Mouse (Mus musculus) B cell, adult 2 months (primary cell): ENCODE measurements at regions not wholly inside any gene's neighbourhood (a gene's known extent, or its start where the extent isn't known, plus 50 kb on each side); places are given as distances from the start of the nearest gene placed in this dataset.

Source experiments
- DNase-seq, 2 experiments: peaks; one replicate each; pipeline ENCODE4 v3.0.0; 2022

GRCm38 (mm10) chr4:47630427-47630826 lies 156.0 kb downstream of the Sec61b start:
- DNase-seq: no peak

- no peak for DNase-seq
Measured at GRCm38 (mm10) chr4:47638876-47639494, 164.5 kb downstream of the Sec61b start.

GRCm38 (mm10) chr4:47645093-47645492 lies 170.6 kb downstream of the Sec61b start:
- DNase-seq: no peak

GRCm38 (mm10) chr4:47648701-47649100 lies 174.2 kb downstream of the Sec61b start:
- no peak for DNase-seq

DNA sequence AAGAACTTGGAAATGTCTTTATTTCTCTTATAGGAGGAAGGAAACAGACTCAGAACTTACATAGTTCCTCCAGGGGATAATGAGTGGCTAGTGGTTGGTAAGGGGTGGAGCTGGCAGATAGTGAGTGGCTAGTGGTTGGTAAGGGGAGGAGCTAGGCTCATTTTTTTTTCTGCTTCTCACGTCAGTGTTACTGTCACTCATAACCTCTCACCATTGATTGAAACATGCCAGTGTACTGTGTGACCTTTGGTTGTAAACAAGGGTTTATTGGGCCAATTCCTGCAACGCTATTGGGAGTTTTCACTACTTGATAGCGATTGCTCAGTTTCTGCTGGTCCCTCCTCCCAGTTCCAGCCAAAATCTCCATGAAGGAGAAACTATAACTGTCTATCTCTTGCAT lies 175.5 kb downstream of the Sec61b start:
- no peak for DNase-seq

DNA sequence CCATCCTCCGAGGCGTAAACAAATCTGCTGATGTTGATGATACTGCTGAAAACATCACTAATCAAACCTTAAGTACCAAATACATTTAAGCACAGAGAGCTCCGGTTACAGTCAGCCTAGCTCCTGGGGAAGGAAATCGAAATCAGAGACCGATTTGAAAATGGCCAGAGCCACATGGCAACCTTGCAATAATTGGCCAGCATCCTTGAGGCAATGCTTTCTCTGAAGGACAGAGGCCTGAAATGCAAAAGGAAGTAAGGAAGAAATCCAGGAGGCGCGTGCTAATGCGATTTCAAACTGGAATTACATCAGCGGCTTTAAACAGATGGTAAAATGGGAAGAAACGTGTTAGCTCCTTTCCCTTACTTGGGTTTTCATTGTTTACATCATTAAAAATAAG lies 177.1 kb downstream of the Sec61b start:
- no peak for DNase-seq

DNA sequence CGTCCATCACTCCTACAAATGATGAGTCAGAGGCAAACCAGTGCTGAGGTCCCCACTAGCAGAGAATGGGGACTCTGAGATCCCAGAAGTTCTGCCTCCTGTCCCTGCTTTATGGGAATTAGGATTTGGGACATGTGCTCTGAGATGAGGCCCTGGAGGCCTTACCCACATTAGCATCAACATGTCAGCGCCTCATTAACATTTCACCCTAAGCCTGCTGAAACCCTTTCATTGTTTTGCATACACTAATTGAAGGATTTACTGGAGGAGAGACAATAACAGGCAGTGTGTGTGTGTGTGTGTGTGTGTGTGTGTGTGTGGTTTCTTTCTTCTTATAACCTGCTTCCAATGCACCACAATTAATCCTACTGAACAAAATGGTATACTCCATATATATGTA lies 178.7 kb downstream of the Sec61b start:
- no peak for DNase-seq

DNA sequence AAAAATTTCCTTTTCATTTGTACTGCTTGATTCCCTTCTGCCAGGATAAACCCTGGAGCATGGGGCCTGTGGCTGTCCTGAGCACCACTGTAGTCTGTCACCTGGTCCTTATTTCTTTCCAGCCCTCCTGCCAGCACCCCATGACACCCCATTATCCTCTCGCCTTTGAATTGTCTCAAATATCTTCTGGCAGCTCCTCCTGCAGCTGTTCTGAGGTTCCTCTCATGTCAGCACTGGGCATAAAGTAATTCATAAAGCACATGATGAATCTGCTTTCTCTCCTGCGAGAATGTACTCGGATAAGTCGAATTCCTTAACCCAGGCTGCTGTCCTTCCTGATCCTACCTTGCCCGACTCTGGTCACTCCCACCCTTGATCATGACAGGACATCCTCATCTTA lies 195.1 kb downstream of the Sec61b start:
- no peak for DNase-seq

- DNase-seq: no peak
Measured at GRCm38 (mm10) chr4:47670476-47670875, 196.0 kb downstream of the Sec61b start.

- DNase-seq: no peak
Measured at GRCm38 (mm10) chr4:47671362-47671761, 196.9 kb downstream of the Sec61b start.

GRCm38 (mm10) chr4:47681141-47681540 lies 206.7 kb downstream of the Sec61b start:
- DNase-seq: no peak

DNA sequence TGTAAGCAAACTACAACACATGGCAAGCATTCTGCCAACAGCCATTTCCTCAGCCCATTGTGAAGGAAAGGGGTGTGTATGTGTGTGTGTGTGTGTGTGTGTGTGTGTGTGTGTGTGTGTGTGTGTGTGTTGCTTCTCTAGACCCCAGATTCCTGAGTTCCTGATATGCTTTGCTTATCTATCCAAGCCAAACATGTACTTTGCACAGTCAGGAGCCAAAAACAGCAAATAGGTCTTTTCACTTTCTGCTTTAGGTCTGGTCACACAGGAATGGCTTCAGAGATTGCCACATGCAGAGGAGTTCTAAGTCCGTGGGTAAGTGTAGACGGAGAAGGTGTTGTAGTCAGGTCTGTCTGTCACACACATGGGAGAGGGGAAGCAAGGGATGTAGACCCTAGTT lies 216.7 kb downstream of the Sec61b start:
- no peak for DNase-seq

DNA sequence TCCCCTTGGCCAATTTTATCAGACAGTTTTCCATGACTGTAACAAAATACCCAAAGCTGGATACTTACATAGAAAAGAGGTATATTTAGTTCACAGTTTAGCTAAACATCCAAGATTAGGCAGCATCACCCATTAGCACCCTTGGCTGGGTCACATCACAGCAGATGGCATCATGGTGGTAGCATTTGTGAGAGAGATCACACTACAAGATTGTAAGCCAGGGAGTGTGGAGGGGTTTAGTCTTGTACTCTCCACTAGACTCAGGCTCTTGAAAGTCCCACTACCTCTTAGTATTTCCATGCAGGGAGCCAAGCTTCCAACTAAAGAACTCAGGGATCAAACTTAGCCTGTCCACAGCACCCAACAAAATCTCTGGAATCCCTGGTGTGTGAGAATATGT lies 218.2 kb downstream of the Sec61b start:
- DNase-seq: no peak

- no peak for DNase-seq
Measured at GRCm38 (mm10) chr4:47693221-47693620, 218.8 kb downstream of the Sec61b start.

DNA sequence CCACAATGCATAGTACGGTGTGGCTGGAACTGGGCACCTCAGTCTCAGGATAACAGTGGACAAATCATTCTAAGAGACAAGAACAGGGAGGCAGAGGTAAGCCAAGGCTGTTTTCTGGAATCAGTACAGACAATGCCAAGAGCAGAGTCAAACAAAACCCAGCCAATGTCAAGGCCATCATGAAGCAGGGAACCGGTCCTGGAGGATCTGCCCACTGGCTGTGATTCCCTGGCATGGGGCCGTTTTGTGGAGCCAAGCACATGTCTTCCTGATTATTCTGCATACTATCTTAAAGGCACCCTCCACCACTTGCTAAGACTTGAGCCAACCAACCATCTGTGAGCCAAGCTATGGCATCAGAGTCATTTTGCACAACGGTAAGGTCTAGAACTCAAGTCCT lies 222.6 kb downstream of the Sec61b start:
- DNase-seq: no peak

DNA sequence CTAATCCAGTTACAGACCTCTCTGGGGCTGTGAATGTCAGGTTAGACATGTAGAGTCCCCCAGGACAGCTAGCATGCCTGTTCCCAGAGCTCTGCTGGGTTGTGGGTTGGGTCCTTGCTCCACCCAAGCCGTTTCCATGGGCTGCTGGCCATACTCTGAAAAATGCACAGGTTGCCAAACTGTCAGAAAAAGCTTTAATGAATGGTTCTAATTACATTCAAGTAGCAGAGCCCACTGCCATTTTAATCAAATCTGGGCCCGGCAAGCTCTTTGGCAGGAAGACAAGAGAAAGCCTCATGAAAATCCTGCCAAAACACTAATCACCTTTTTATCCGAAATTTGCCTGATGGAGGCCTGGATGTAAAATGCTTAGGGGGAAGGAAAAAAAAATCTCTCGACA lies 224.1 kb downstream of the Sec61b start:
- DNase-seq: no peak

- no peak for DNase-seq
Measured at GRCm38 (mm10) chr4:47698926-47699325, 224.5 kb downstream of the Sec61b start.

DNA sequence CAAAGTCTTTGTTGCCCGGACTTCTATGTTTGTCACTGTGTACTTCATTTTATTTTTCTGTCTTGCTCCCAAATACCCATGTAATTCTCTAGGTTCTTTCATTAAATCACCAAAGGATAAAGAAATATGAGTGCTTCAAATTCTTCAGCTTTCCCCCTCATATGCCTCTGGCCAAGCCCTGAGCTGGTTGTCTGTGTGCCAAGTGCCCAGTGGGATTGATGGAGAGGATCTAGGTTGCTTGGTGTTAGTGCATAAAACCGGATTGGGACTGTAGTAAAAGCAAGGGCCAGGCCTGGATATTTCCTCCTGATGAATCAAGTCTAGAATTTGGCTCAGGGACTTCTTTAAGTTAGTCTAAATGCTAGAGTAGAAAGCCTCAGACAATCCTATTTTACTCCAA lies 229.0 kb downstream of the Sec61b start:
- DNase-seq: no peak

DNA sequence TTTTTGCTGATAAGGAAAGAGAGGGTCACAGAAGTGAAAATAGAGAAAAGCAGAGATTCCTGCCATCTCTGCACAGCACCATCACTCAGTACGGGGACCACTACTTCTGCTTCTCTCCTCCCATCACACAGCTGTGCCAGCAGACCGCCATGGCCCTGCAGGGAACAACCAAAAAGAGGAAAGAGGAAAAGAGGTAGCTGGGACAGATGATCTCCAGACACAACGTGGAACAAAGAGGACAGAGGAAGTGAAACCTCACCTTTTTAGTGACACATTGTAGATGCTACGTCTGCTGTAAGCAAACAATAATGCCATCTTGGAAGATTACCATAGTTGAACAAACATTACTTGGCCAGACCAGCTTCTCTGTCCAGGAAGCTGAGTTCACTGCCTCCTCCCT lies 230.1 kb downstream of the Sec61b start:
- DNase-seq: peak; percentile 28 to 29

- no peak for DNase-seq
Measured at GRCm38 (mm10) chr4:47707966-47708365, 233.5 kb downstream of the Sec61b start.

DNA sequence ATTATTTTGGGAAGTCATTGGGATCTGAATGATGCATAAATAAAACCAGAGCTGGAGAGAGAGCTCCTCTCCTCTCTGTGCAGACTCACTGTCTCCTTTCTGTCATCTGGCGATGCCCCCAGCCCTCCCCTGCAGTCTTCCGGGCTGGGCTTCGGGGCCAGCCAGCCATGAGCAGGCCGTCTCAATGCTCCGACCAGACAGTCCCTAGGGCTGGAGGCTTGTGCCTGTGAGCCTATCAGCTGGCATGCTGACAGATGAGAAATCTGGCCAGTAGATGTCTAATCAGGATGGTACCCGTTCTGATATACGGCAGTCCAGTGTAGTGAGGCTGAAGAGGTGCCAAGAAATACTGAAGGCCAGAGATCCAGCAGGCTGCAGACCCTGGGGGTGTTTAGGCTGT lies 238.9 kb downstream of the Sec61b start:
- no peak for DNase-seq

GRCm38 (mm10) chr4:47724331-47725004 lies 250.0 kb downstream of the Sec61b start:
- no peak for DNase-seq

DNA sequence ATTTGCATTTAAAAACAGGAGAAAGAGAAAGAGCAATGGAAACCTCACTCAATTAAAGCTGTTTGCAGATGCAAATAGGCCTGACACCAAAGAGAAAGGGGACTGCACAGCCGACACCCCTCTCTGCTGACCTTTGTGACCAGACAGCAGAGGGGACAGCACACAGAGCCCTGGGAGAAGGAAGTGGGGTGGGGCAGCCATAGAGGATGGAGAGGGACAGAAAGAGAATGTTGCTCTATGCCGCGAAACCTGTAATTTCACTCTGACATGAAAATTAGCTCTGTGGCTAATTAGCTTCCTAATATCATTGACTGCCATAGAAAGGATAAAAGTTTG lies 250.5 kb downstream of the Sec61b start:
- no peak for DNase-seq

GRCm38 (mm10) chr4:47746498-47747190 lies 272.2 kb downstream of the Sec61b start:
- DNase-seq: peak; percentile 75 to 82
